Mouse (Mus musculus): ENCODE data around the gene D17Wsu92e. TPM values are rescaled to one million over a fixed set of nuclear protein-coding genes. Genes with fewer than 3 reads are reported as not detected.
A peak's percentile ranks its signal among the peaks of the same experiment; 100 is the strongest.
"Not testable (repeated sequence)": the region's sequence is repeated elsewhere in the genome, so short reads cannot be mapped to it uniquely, and the experiment has no call there.

D17Wsu92e gene
- polyA plus RNA-seq, 1 experiment from 2014 or later = 15.4 TPM

GRCm38 (mm10) chr17:27848351-27848750 is 27.9 kb upstream of the D17Wsu92e start:
- Histone ChIP-seq H3K9me3 (replicated peaks; ENCODE audit: control insufficient read depth, low read length) (no peaks in the 10 kb centered on the region), H3K9ac (ENCODE audit: low read length) (no peak overlapping the region), H3K36me3 (ENCODE audit: control insufficient read depth, insufficient read depth) (peaks cover 54% of the 10 kb centered on the region), H3K4me3 (ENCODE audit: low read length) (no peak overlapping the region), H3K4me2 (ENCODE audit: low read depth, low read length) (no peak overlapping the region), H3K27me3 (ENCODE audit: control insufficient read depth, insufficient read depth, low read length) (no peaks in the 10 kb centered on the region), H3K4me1 (ENCODE audit: control insufficient read depth, insufficient read depth, low read length) (peaks cover 4% of the 10 kb centered on the region; the same call in 1 of the 2 replicates), H3K27ac (ENCODE audit: low read length) (no peak overlapping the region)
- ATAC-seq (replicated peaks; ENCODE audit: extremely low read depth, insufficient read depth, low FRiP score) = no peak
- WGBS = 92% methylated on average over 1 of the region's 1 CpGs

GRCm38 (mm10) chr17:27839469-27840252 is 19.2 kb upstream of the D17Wsu92e start:
- Histone ChIP-seq H3K4me1 (ENCODE audit: control insufficient read depth, insufficient read depth, low read length) (peaks cover 13% of the 10 kb centered on the region), H3K36me3 (ENCODE audit: control insufficient read depth, insufficient read depth) (peaks cover 17% of the 10 kb centered on the region), H3K4me3 (ENCODE audit: low read length) (peak overlapping the region; percentile 83), H3K27me3 (ENCODE audit: control insufficient read depth, insufficient read depth, low read length) (no peaks in the 10 kb centered on the region; the same call in 1 of the 2 replicates), H3K9me3 (replicated peaks; ENCODE audit: control insufficient read depth, low read length) (no peaks in the 10 kb centered on the region), H3K4me2 (ENCODE audit: low read depth, low read length) (peak overlapping the region; percentile 96), H3K27ac (ENCODE audit: low read length) (peak overlapping the region; percentile 56), H3K9ac (ENCODE audit: low read length) (peak overlapping the region; percentile 89)
- ATAC-seq (replicated peaks; ENCODE audit: extremely low read depth, insufficient read depth, low FRiP score) = peak; percentile 99
- 2% methylated on average over 35 of the region's 35 CpGs for WGBS

- not testable (repeated sequence) for H3K9ac ChIP-seq (ENCODE audit: low read length); H3K27ac ChIP-seq (ENCODE audit: low read length); H3K27me3 ChIP-seq (ENCODE audit: control insufficient read depth, insufficient read depth, low read length); H3K4me3 ChIP-seq (ENCODE audit: low read length); H3K36me3 ChIP-seq (ENCODE audit: control insufficient read depth, insufficient read depth); ATAC-seq (replicated peaks; ENCODE audit: extremely low read depth, insufficient read depth, low FRiP score); H3K9me3 ChIP-seq (replicated peaks; ENCODE audit: control insufficient read depth, low read length)
- H3K4me1 ChIP-seq (ENCODE audit: control insufficient read depth, insufficient read depth, low read length) = peaks cover 13% of the 10 kb centered on the region
- 58% methylated on average over 3 of the region's 4 CpGs for WGBS
- peak within 1 kb of the TSS; percentile 96; the same call in 1 of the 2 replicates for H3K4me2 ChIP-seq (ENCODE audit: low read depth, low read length)
Measured at GRCm38 (mm10) chr17:27837850-27838249, 17.4 kb upstream of the D17Wsu92e start, which contains the start of gene Snrpc. Gene Snrpc (plus strand): TSS chr17:27838150.

GRCm38 (mm10) chr17:27830411-27830810 is 10.0 kb upstream of the D17Wsu92e start:
- ATAC-seq (replicated peaks; ENCODE audit: extremely low read depth, insufficient read depth, low FRiP score) = no peak
- WGBS = 54% methylated on average over 7 of the region's 7 CpGs
- no peak overlapping the region for H3K4me3 ChIP-seq (ENCODE audit: low read length)

GRCm38 (mm10) chr17:27827511-27827910 is 7.1 kb upstream of the D17Wsu92e start:
- 46% methylated on average over 6 of the region's 6 CpGs for WGBS
- Histone ChIP-seq H3K4me2 (ENCODE audit: low read depth, low read length) (no peak overlapping the region), H3K9me3 (replicated peaks; ENCODE audit: control insufficient read depth, low read length) (no peaks in the 10 kb centered on the region), H3K27me3 (ENCODE audit: control insufficient read depth, insufficient read depth, low read length) (no peaks in the 10 kb centered on the region), H3K27ac (ENCODE audit: low read length) (no peak overlapping the region), H3K36me3 (ENCODE audit: control insufficient read depth, insufficient read depth) (no peaks in the 10 kb centered on the region), H3K9ac (ENCODE audit: low read length) (no peak overlapping the region), H3K4me1 (ENCODE audit: control insufficient read depth, insufficient read depth, low read length) (peaks cover 3% of the 10 kb centered on the region; the same call in 1 of the 2 replicates), H3K4me3 (ENCODE audit: low read length) (no peak overlapping the region)
- no peak for ATAC-seq (replicated peaks; ENCODE audit: extremely low read depth, insufficient read depth, low FRiP score)

More at GRCm38 (mm10) chr17:27830411-27830810, 10.0 kb upstream of the D17Wsu92e start:
- no peaks in the 10 kb centered on the region; the same call in 1 of the 2 replicates for H3K27me3 ChIP-seq (ENCODE audit: control insufficient read depth, insufficient read depth, low read length)
- H3K4me1 ChIP-seq (ENCODE audit: control insufficient read depth, insufficient read depth, low read length) = peaks cover 3% of the 10 kb centered on the region; the same call in 1 of the 2 replicates
- H3K27ac ChIP-seq (ENCODE audit: low read length) = no peak overlapping the region
- no peaks in the 10 kb centered on the region for H3K36me3 ChIP-seq (ENCODE audit: control insufficient read depth, insufficient read depth)
- H3K4me2 ChIP-seq (ENCODE audit: low read depth, low read length) = no peak overlapping the region
- H3K9ac ChIP-seq (ENCODE audit: low read length) = no peak overlapping the region
- no peaks in the 10 kb centered on the region for H3K9me3 ChIP-seq (replicated peaks; ENCODE audit: control insufficient read depth, low read length)

- peak overlapping the region; percentile 49; the same call in 1 of the 2 replicates for H3K9ac ChIP-seq (ENCODE audit: low read length)
- no peaks in the 10 kb centered on the region for H3K36me3 ChIP-seq (ENCODE audit: control insufficient read depth, insufficient read depth)
- no peaks in the 10 kb centered on the region for H3K9me3 ChIP-seq (replicated peaks; ENCODE audit: control insufficient read depth, low read length)
- H3K4me3 ChIP-seq (ENCODE audit: low read length) = peak overlapping the region; percentile 51
- H3K4me1 ChIP-seq (ENCODE audit: control insufficient read depth, insufficient read depth, low read length) = peaks cover 3% of the 10 kb centered on the region; the same call in 1 of the 2 replicates
- peak overlapping the region; percentile 58; the same call in 1 of the 2 replicates for H3K27ac ChIP-seq (ENCODE audit: low read length)
- H3K27me3 ChIP-seq (ENCODE audit: control insufficient read depth, insufficient read depth, low read length) = no peaks in the 10 kb centered on the region
- ATAC-seq (replicated peaks; ENCODE audit: extremely low read depth, insufficient read depth, low FRiP score) = peak; percentile 50
- peak overlapping the region; percentile 70 for H3K4me2 ChIP-seq (ENCODE audit: low read depth, low read length)
- 3% methylated on average over 8 of the region's 9 CpGs for WGBS
Measured at GRCm38 (mm10) chr17:27826908-27827383, 6.5 kb upstream of the D17Wsu92e start.

- Histone ChIP-seq H3K4me2 (ENCODE audit: low read depth, low read length) (peak overlapping the region; percentile 70), H3K27me3 (ENCODE audit: control insufficient read depth, insufficient read depth, low read length) (no peaks in the 10 kb centered on the region), H3K4me3 (ENCODE audit: low read length) (peak overlapping the region; percentile 51), H3K36me3 (ENCODE audit: control insufficient read depth, insufficient read depth) (no peaks in the 10 kb centered on the region), H3K9ac (ENCODE audit: low read length) (peak overlapping the region; percentile 53), H3K27ac (ENCODE audit: low read length) (peak overlapping the region; percentile 61), H3K9me3 (replicated peaks; ENCODE audit: control insufficient read depth, low read length) (no peaks in the 10 kb centered on the region), H3K4me1 (ENCODE audit: control insufficient read depth, insufficient read depth, low read length) (peaks cover 6% of the 10 kb centered on the region)
- WGBS = 2% methylated on average over 22 of the region's 22 CpGs
- ATAC-seq (replicated peaks; ENCODE audit: extremely low read depth, insufficient read depth, low FRiP score) = peak; percentile 81
Measured at GRCm38 (mm10) chr17:27825984-27826905, 5.8 kb upstream of the D17Wsu92e start.

GRCm38 (mm10) chr17:27825539-27825938 is 5.1 kb upstream of the D17Wsu92e start:
- H3K9ac ChIP-seq (ENCODE audit: low read length) = no peak overlapping the region
- no peaks in the 10 kb centered on the region for H3K9me3 ChIP-seq (replicated peaks; ENCODE audit: control insufficient read depth, low read length)
- no peak overlapping the region; the same call in 1 of the 2 replicates for H3K4me3 ChIP-seq (ENCODE audit: low read length)
- H3K27ac ChIP-seq (ENCODE audit: low read length) = peak overlapping the region; percentile 52; the same call in 1 of the 2 replicates
- peaks cover 9% of the 10 kb centered on the region for H3K4me1 ChIP-seq (ENCODE audit: control insufficient read depth, insufficient read depth, low read length)
- H3K36me3 ChIP-seq (ENCODE audit: control insufficient read depth, insufficient read depth) = no peaks in the 10 kb centered on the region
- no peaks in the 10 kb centered on the region for H3K27me3 ChIP-seq (ENCODE audit: control insufficient read depth, insufficient read depth, low read length)
- no peak for ATAC-seq (replicated peaks; ENCODE audit: extremely low read depth, insufficient read depth, low FRiP score)
- WGBS = 16% methylated on average over 3 of the region's 3 CpGs
- H3K4me2 ChIP-seq (ENCODE audit: low read depth, low read length) = peak overlapping the region; percentile 70; the same call in 1 of the 2 replicates

All from heart, embryonic 16.5 days (tissue).